Mouse (Mus musculus) ES-E14 (cell line): ENCODE data around the gene Gm45194. TPM values are rescaled to one million over a fixed set of nuclear protein-coding genes. Genes with fewer than 3 reads are reported as not detected.

Experiments used
- DNase-seq: peaks from one replicate; pipeline ENCODE4 v3.0.0-alpha.2; 2013; ENCODE audit warnings: low read depth, low spot score
- H3K27ac ChIP-seq: 2 replicates; pipeline ENCODE4 v1.5.1; 2012; ENCODE audit warnings: low read depth, mild to moderate bottlenecking, low read length, moderate library complexity, mixed read lengths; ENCODE audit not compliant: poor library complexity, insufficient read depth, severe bottlenecking
- H3K36me3 ChIP-seq: 2 replicates; pipeline ENCODE4 v1.6.1; 2012; ENCODE audit warnings: mild to moderate bottlenecking, low read length, moderate library complexity, mixed read lengths; ENCODE audit not compliant: control insufficient read depth, poor library complexity, insufficient read depth, severe bottlenecking
- H3K4me1 ChIP-seq, 2 experiments: fragments of 150-350 bp in 1 of 2; sonication (generic) in 1 of 2; 2 replicates each; pipeline ENCODE4 v1.6.1; 2012; ENCODE audit warnings: low read length in 2 of 2, mild to moderate bottlenecking in 1 of 2, mixed read lengths in 1 of 2; ENCODE audit not compliant: control insufficient read depth in 2 of 2, insufficient read depth in 2 of 2, poor library complexity in 1 of 2
- H3K4me3 ChIP-seq, 2 experiments: fragments of 150-350 bp in 1 of 2; sonication (generic) in 1 of 2; 2 replicates each; pipeline ENCODE4 v1.5.1; 2012; ENCODE audit warnings: low read length in 2 of 2, low read depth in 1 of 2, mild to moderate bottlenecking in 1 of 2, mixed read lengths in 1 of 2; ENCODE audit not compliant: insufficient read depth in 1 of 2, poor library complexity in 1 of 2, severe bottlenecking in 1 of 2
- H3K9ac ChIP-seq: 2 replicates; pipeline ENCODE4 v1.6.1; 2012; ENCODE audit warnings: low read depth, mild to moderate bottlenecking, low read length, mixed read lengths; ENCODE audit not compliant: poor library complexity, insufficient read depth, severe bottlenecking
- H3K9me3 ChIP-seq: fragments of 150-350 bp; sonication (generic); 2 replicates; pipeline ENCODE4 v1.6.1; 2012; ENCODE audit warnings: low read depth, mild to moderate bottlenecking, low read length; ENCODE audit not compliant: control insufficient read depth, insufficient read depth
- CHD2 ChIP-seq: IDR thresholded peaks from 2 replicates; pipeline ENCODE4 v1.6.1; 2014; ENCODE audit warnings: mild to moderate bottlenecking, low read depth, low read length, inconsistent platforms
- HCFC1 ChIP-seq: IDR thresholded peaks from 2 replicates; pipeline ENCODE4 v1.6.1; 2012; ENCODE audit warnings: low read length, inconsistent platforms, borderline replicate concordance; ENCODE audit not compliant: insufficient read depth
- MAFK ChIP-seq: IDR thresholded peaks from 2 replicates; pipeline ENCODE4 v1.6.1; 2014; ENCODE audit warnings: mild to moderate bottlenecking, low read depth, low read length, inconsistent platforms; ENCODE audit not compliant: insufficient read depth
- ZC3H11A ChIP-seq: IDR thresholded peaks from 2 replicates; pipeline ENCODE4 v1.6.1; 2012; ENCODE audit warnings: low read depth, mild to moderate bottlenecking, inconsistent platforms, low read length, borderline replicate concordance
- ZNF384 ChIP-seq: IDR thresholded peaks from 2 replicates; pipeline ENCODE4 v1.6.1; 2012; ENCODE audit warnings: low read depth, low read length, inconsistent platforms
- in situ Hi-C, 2 experiments: fragments of 600-800 bp; cut with MboI; formaldehyde crosslinking; loops; one replicate each; pipeline ENCODE4 v1.15.1; 2025; ENCODE audit warnings: low sequenced_read_pairs in 2 of 2, inconsistent platforms in 1 of 2; ENCODE audit not compliant: unreplicated experiment in 2 of 2
- total RNA-seq: library from RNA; depleted of rRNA; stranded (reverse); fragments of 300-350 nt; gene quantifications from 2 replicates; pipeline ENCODE4 v1.2.3, GENCODE M21; 2012; rRNA removed

Gene Gm45194
- total RNA-seq, 1 experiment, result 0.36 TPM

- in situ Hi-C loops, result no loop called here
- H3K36me3 ChIP-seq, result no peaks in the 10 kb centered on the region
- DNase-seq, result no peak
- no peaks in the 10 kb centered on the region for H3K4me1 ChIP-seq
- H3K9ac ChIP-seq, result no peak overlapping the region
- TF ChIP-seq ZNF384 (no peak), ZC3H11A (no peak), MAFK (no peak), HCFC1 (no peak), CHD2 (no peak)
- H3K27ac ChIP-seq, result no peak overlapping the region
- H3K9me3 ChIP-seq, result no peaks in the 10 kb centered on the region
- no peak overlapping the region for H3K4me3 ChIP-seq
These were observed 351.7 kb downstream of the Gm45194 start for GRCm38 (mm10) chrX:112242916-112243315.

GRCm38 (mm10) chrX:112255513-112255912 lies 364.3 kb downstream of the Gm45194 start:
- no peak for TF ChIP-seq CHD2
- in situ Hi-C loops, result no loop called here
- no peak overlapping the region for H3K4me3 ChIP-seq
- DNase-seq, result no peak
- no peaks in the 10 kb centered on the region for H3K36me3 ChIP-seq
- H3K27ac ChIP-seq, result no peak overlapping the region
- no peaks in the 10 kb centered on the region for H3K4me1 ChIP-seq
- H3K9ac ChIP-seq, result no peak overlapping the region
- H3K9me3 ChIP-seq, result no peaks in the 10 kb centered on the region

DNA sequence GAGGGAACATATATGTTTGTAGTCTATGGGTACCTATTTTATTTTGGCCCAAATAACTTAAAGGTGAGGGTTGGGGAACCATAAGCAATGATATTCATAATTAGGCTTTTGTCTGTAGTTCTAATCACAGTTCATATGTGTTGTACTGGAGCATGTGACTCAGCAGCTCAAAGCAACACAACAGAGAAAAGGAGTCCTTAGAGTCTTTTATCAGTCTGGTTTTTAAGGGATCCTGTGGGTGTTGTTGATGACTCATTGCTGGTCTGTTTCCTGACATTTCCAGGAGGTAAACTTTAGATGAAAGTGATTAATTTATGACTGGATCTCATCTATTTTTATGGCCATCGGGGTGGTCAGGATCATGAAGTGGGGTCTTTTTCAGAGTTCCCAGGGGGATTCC lies 382.4 kb downstream of the Gm45194 start:
- no peak overlapping the region for H3K9ac ChIP-seq
- no peak for DNase-seq
- no peak overlapping the region for H3K4me3 ChIP-seq
- TF ChIP-seq HCFC1, result no peak
- no peak for TF ChIP-seq ZC3H11A
- TF ChIP-seq MAFK, result no peak
- TF ChIP-seq ZNF384, result no peak
- no peak for TF ChIP-seq CHD2
- in situ Hi-C loops, result no loop called here
- H3K27ac ChIP-seq, result no peak overlapping the region
- H3K9me3 ChIP-seq, result no peaks in the 10 kb centered on the region
- H3K4me1 ChIP-seq, result no peaks in the 10 kb centered on the region
- H3K36me3 ChIP-seq, result no peaks in the 10 kb centered on the region

Other genes with a start within 250 kb of the Gm45194 start
- gene Hdx, start 194.3 kb upstream of the Gm45194 start, total RNA-seq, result 2.5 and 2.6 TPM in 2 replicates
- 0.32 and 1.1 TPM in 2 replicates for gene Tex16, start 119.6 kb downstream of the Gm45194 start, total RNA-seq